Mouse (Mus musculus) ES-E14 (cell line): ENCODE data around the gene Zfp398. TPM values are rescaled to one million over a fixed set of nuclear protein-coding genes. Genes with fewer than 3 reads are reported as not detected.

Experiments
- DNase-seq: peaks from one replicate; pipeline ENCODE4 v3.0.0-alpha.2; 2013; ENCODE audit warnings: low read depth, low spot score
- H3K27ac ChIP-seq: 2 replicates; pipeline ENCODE4 v1.5.1; 2012; ENCODE audit warnings: low read depth, mild to moderate bottlenecking, low read length, moderate library complexity, mixed read lengths; ENCODE audit not compliant: poor library complexity, insufficient read depth, severe bottlenecking
- H3K36me3 ChIP-seq: 2 replicates; pipeline ENCODE4 v1.6.1; 2012; ENCODE audit warnings: mild to moderate bottlenecking, low read length, moderate library complexity, mixed read lengths; ENCODE audit not compliant: control insufficient read depth, poor library complexity, insufficient read depth, severe bottlenecking
- H3K4me1 ChIP-seq, 2 experiments: fragments of 150-350 bp in 1 of 2; sonication (generic) in 1 of 2; 2 replicates each; pipeline ENCODE4 v1.6.1; 2012; ENCODE audit warnings: low read length in 2 of 2, mild to moderate bottlenecking in 1 of 2, mixed read lengths in 1 of 2; ENCODE audit not compliant: control insufficient read depth in 2 of 2, insufficient read depth in 2 of 2, poor library complexity in 1 of 2
- H3K4me3 ChIP-seq, 2 experiments: fragments of 150-350 bp in 1 of 2; sonication (generic) in 1 of 2; 2 replicates each; pipeline ENCODE4 v1.5.1; 2012; ENCODE audit warnings: low read length in 2 of 2, low read depth in 1 of 2, mild to moderate bottlenecking in 1 of 2, mixed read lengths in 1 of 2; ENCODE audit not compliant: insufficient read depth in 1 of 2, poor library complexity in 1 of 2, severe bottlenecking in 1 of 2
- H3K9ac ChIP-seq: 2 replicates; pipeline ENCODE4 v1.6.1; 2012; ENCODE audit warnings: low read depth, mild to moderate bottlenecking, low read length, mixed read lengths; ENCODE audit not compliant: poor library complexity, insufficient read depth, severe bottlenecking
- H3K9me3 ChIP-seq: fragments of 150-350 bp; sonication (generic); 2 replicates; pipeline ENCODE4 v1.6.1; 2012; ENCODE audit warnings: low read depth, mild to moderate bottlenecking, low read length; ENCODE audit not compliant: control insufficient read depth, insufficient read depth
- CHD2 ChIP-seq: IDR thresholded peaks from 2 replicates; pipeline ENCODE4 v1.6.1; 2014; ENCODE audit warnings: mild to moderate bottlenecking, low read depth, low read length, inconsistent platforms
- HCFC1 ChIP-seq: IDR thresholded peaks from 2 replicates; pipeline ENCODE4 v1.6.1; 2012; ENCODE audit warnings: low read length, inconsistent platforms, borderline replicate concordance; ENCODE audit not compliant: insufficient read depth
- MAFK ChIP-seq: IDR thresholded peaks from 2 replicates; pipeline ENCODE4 v1.6.1; 2014; ENCODE audit warnings: mild to moderate bottlenecking, low read depth, low read length, inconsistent platforms; ENCODE audit not compliant: insufficient read depth
- ZC3H11A ChIP-seq: IDR thresholded peaks from 2 replicates; pipeline ENCODE4 v1.6.1; 2012; ENCODE audit warnings: low read depth, mild to moderate bottlenecking, inconsistent platforms, low read length, borderline replicate concordance
- ZNF384 ChIP-seq: IDR thresholded peaks from 2 replicates; pipeline ENCODE4 v1.6.1; 2012; ENCODE audit warnings: low read depth, low read length, inconsistent platforms
- in situ Hi-C, 2 experiments: fragments of 600-800 bp; cut with MboI; formaldehyde crosslinking; loops; one replicate each; pipeline ENCODE4 v1.15.1; 2025; ENCODE audit warnings: low sequenced_read_pairs in 2 of 2, inconsistent platforms in 1 of 2; ENCODE audit not compliant: unreplicated experiment in 2 of 2
- total RNA-seq: library from RNA; depleted of rRNA; stranded (reverse); fragments of 300-350 nt; gene quantifications from 2 replicates; pipeline ENCODE4 v1.2.3, GENCODE M21; 2012

Gene Zfp398
- total RNA-seq, 1 experiment: 3.8 TPM

GRCm38 (mm10) chr6:47827462-47827861, 8.0 kb upstream of the Zfp398 start:
- Histone ChIP-seq H3K9me3 (no peaks in the 10 kb centered on the region), H3K4me3 (no peak overlapping the region), H3K4me1 (peaks cover 11 to 15% of the 10 kb centered on the region in 2 experiments), H3K27ac (no peak overlapping the region), H3K9ac (no peak overlapping the region), H3K36me3 (no peaks in the 10 kb centered on the region)
- no peak for DNase-seq
- no peak for TF ChIP-seq ZNF384
- no peak for TF ChIP-seq CHD2
- TF ChIP-seq ZC3H11A: no peak
- TF ChIP-seq HCFC1: no peak
- TF ChIP-seq MAFK: no peak
- in situ Hi-C loops: no loop called here

GRCm38 (mm10) chr6:47828950-47829349, 6.5 kb upstream of the Zfp398 start:
- DNase-seq: no peak
- peak overlapping the region in 1 of 2 experiments; percentile 94; a peak in 1 of 4 replicates for H3K4me3 ChIP-seq
- H3K27ac ChIP-seq: no peak overlapping the region

GRCm38 (mm10) chr6:47830104-47831078, 5.1 kb upstream of the Zfp398 start, which contains the start of gene Zfp786:
TSS of gene Zfp786 (minus strand) at chr6:47830867.
- peak within 1 kb of the TSS; percentile 81 to 94 for H3K4me3 ChIP-seq
- DNase-seq: peak; percentile 86
- TF ChIP-seq CHD2 (0 out of 2 replicates have a peak, but pooled peaks have one; percentile 41), ZNF384 (no peak)
- H3K27ac ChIP-seq: no peak within 1 kb of the TSS
- no peaks in the 10 kb centered on the region for H3K36me3 ChIP-seq
- H3K9ac ChIP-seq: peak within 1 kb of the TSS; percentile 78
- H3K4me1 ChIP-seq: peaks cover 0 to 4% of the 10 kb centered on the region in 2 experiments; a peak in 1 of 4 replicates
- H3K9me3 ChIP-seq: no peaks in the 10 kb centered on the region
- in situ Hi-C loops: no loop called here

More at GRCm38 (mm10) chr6:47828950-47829349, 6.5 kb upstream of the Zfp398 start:
- Histone ChIP-seq H3K9ac (no peak overlapping the region), H3K36me3 (no peaks in the 10 kb centered on the region), H3K9me3 (no peaks in the 10 kb centered on the region), H3K4me1 (peaks cover 8% of the 10 kb centered on the region in 2 experiments)
- TF ChIP-seq CHD2 (no peak), ZC3H11A (no peak), MAFK (no peak), HCFC1 (no peak), ZNF384 (no peak)
- in situ Hi-C loops: no loop called here

GRCm38 (mm10) chr6:47832220-47832619, 3.2 kb upstream of the Zfp398 start:
- no peak overlapping the region for H3K27ac ChIP-seq
- no peaks in the 10 kb centered on the region for H3K36me3 ChIP-seq
- H3K9ac ChIP-seq: no peak overlapping the region
- H3K4me3 ChIP-seq: no peak overlapping the region
- in situ Hi-C loops: no loop called here
- peaks cover 0 to 6% of the 10 kb centered on the region in 2 experiments; a peak in 1 of 4 replicates for H3K4me1 ChIP-seq
- TF ChIP-seq MAFK (no peak), ZNF384 (no peak), HCFC1 (no peak), CHD2 (no peak), ZC3H11A (no peak)
- no peaks in the 10 kb centered on the region for H3K9me3 ChIP-seq
- no peak for DNase-seq
